Mouse (Mus musculus) stomach, postnatal 0 days (tissue): ENCODE results near the gene Wdr41. TPM values are rescaled to one million over a fixed set of nuclear protein-coding genes. Genes with fewer than 3 reads are reported as not detected.

Experiments used
- ATAC-seq: fragments of 200-750 bp; cut with Nextera tagmentation; 2 replicates; pipeline ENCODE4 v1.8.0; 2017; ENCODE audit not compliant: low FRiP score, low TSS enrichment
- DNase-seq: peaks from one replicate; pipeline ENCODE4 v3.0.0-alpha.2; 2016; ENCODE audit warnings: low spot score
- H3K27ac ChIP-seq: fragments of 300-500 bp; sonication (generic); replicated peaks from 2 replicates; pipeline ENCODE4 v1.5.1; 2014; ENCODE audit warnings: mild to moderate bottlenecking, control low read depth
- H3K27me3 ChIP-seq: fragments of 300-500 bp; sonication (generic); 2 replicates; pipeline ENCODE4 v1.6.1; 2014; ENCODE audit warnings: low read length; ENCODE audit not compliant: control insufficient read depth, insufficient read depth
- H3K36me3 ChIP-seq: fragments of 300-500 bp; sonication (generic); 2 replicates; pipeline ENCODE4 v1.6.1; 2014; ENCODE audit warnings: low read length, mixed read lengths; ENCODE audit not compliant: control insufficient read depth, insufficient read depth
- H3K4me1 ChIP-seq: fragments of 300-500 bp; sonication (generic); replicated peaks from 2 replicates; pipeline ENCODE4 v1.6.1; 2014; ENCODE audit warnings: antibody characterized with exemption; ENCODE audit not compliant: control insufficient read depth, insufficient read depth
- H3K4me2 ChIP-seq: fragments of 300-500 bp; sonication (generic); replicated peaks from 2 replicates; pipeline ENCODE4 v1.6.1; 2014; ENCODE audit warnings: low read depth, mild to moderate bottlenecking, control low read depth, moderate library complexity
- H3K4me3 ChIP-seq: fragments of 300-500 bp; sonication (generic); 2 replicates; pipeline ENCODE4 v1.5.1; 2014; ENCODE audit warnings: low read depth, low read length, control low read depth
- H3K9ac ChIP-seq: fragments of 300-500 bp; sonication (generic); 2 replicates; pipeline ENCODE4 v1.6.1; 2014; ENCODE audit warnings: mild to moderate bottlenecking, low read length, control low read depth, mixed read lengths
- H3K9me3 ChIP-seq: fragments of 300-500 bp; sonication (generic); 2 replicates; pipeline ENCODE4 v1.6.1; 2016; ENCODE audit warnings: low read length; ENCODE audit not compliant: control insufficient read depth
- CTCF ChIP-seq: IDR thresholded peaks from 2 replicates; pipeline ENCODE4 v1.5.1; 2016; ENCODE audit warnings: antibody characterized with exemption, low read depth, mild to moderate bottlenecking, moderate library complexity
- EP300 ChIP-seq: optimal IDR thresholded peaks from 2 replicates; pipeline ENCODE3; 2016; ENCODE audit warnings: antibody characterized with exemption
- WGBS: fragments of 180-500 bp; shearing (Covaris S2); extraction: QIAGEN DNeasy Blood & Tissue Kit; methylation state at CpG from one replicate; pipeline ENCODE4 v1.1.7; 2014; 5-methylcytosine and 5-hydroxymethylcytosine counted together
- polyA plus RNA-seq: library from polyadenylated mRNA; unstranded; fragments of >200 nt; fragmentation: Nextera tagmentation; extraction: Ambion mirVana; gene quantifications from 2 replicates; pipeline ENCODE4 v1.2.1, GENCODE M21; 2015

The Wdr41 gene
- polyA plus RNA-seq, 1 experiment from 2014 or later, result 17.0 TPM

DNA sequence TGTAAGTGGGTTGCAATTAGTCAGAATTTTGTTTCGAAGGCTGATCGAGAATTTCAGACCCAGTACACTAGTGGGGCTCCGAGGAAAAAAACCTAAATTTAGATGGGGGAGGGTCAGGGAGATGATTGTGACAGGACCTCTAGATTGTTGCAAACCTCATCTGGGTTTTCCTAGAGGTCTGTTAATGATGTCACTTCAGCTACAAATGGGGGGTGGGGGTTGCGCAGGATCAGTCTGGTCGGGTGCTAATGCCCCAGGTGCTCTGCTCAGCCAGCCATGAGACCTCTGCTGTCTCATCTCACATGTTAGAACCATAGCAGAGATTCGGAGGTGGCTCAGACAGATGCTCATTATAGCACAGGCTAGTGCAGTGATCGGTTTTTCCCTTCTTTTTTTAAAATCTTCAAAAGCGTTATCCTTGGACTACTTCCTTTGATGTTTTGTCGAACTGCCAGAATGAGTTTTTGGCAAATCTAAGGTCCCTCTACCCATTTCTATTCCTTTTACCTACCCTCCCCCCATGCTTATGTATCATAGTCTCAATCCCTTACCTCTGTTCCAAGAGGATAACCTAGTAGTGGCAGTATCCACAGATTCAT is 64.1 kb downstream of the Wdr41 start:
- TF ChIP-seq EP300 (no peak), CTCF (no peak)
- WGBS, result 79% methylated on average over 9 of the region's 9 CpGs
- H3K4me1 ChIP-seq, result no peaks in the 10 kb centered on the region
- no peaks in the 10 kb centered on the region for H3K27me3 ChIP-seq
- ATAC-seq, result no peak
- no peaks in the 10 kb centered on the region for H3K36me3 ChIP-seq
- no peak overlapping the region for H3K4me2 ChIP-seq
- no peak overlapping the region for H3K4me3 ChIP-seq
- no peak for DNase-seq
- H3K27ac ChIP-seq, result no peak overlapping the region
- no peak overlapping the region for H3K9ac ChIP-seq
- H3K9me3 ChIP-seq, result no peaks in the 10 kb centered on the region

DNA sequence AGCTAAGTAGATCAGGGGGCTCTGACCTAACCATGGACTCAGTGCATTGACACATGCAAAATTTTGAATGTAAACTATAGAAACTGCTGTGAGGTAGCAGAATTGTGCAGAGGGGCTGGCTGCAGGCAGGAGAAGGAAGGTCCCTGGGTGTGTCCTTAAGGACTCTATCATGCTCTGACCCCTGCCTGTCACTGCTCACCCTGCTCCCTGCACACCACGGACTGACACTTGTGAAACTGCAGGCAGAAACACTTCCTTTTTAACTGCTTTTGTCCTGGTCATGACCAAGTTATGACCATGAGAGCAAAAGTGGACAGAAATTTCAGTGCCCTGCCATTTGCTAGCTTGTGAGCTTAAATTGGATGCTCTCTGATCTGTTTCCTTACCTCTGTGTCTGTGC is 68.0 kb downstream of the Wdr41 start:
- H3K36me3 ChIP-seq, result no peaks in the 10 kb centered on the region
- ATAC-seq (no peak), DNase-seq (no peak)
- H3K9ac ChIP-seq, result no peak overlapping the region
- H3K27ac ChIP-seq, result no peak overlapping the region
- TF ChIP-seq EP300, result no peak
- no peak for TF ChIP-seq CTCF
- WGBS, result 37% methylated on average over 1 of the region's 1 CpGs
- H3K4me2 ChIP-seq, result no peak overlapping the region
- no peak overlapping the region for H3K4me3 ChIP-seq
- no peaks in the 10 kb centered on the region for H3K9me3 ChIP-seq
- H3K27me3 ChIP-seq, result no peaks in the 10 kb centered on the region
- H3K4me1 ChIP-seq, result no peaks in the 10 kb centered on the region

DNA sequence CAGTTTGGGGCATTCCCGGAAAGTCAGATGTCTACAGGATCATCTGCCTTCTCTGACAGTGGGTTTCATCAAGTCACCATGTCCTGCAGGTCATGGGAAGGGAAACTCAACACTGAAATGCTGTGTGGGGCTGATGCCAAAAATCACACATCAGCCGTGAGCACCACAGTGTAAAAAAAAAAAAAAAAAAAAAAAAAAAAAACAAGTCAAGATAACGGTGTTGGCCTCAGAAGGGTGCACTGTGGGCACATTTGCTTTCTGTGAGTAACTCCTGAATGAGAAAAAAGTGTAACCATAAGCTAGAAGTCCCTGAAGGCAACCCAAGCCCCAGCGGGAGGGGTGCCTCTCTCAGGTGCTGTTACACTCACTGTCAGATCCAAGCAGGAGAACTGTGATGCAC is 74.3 kb downstream of the Wdr41 start:
- WGBS, result 77% methylated on average over 4 of the region's 4 CpGs
- Histone ChIP-seq H3K27me3 (no peaks in the 10 kb centered on the region), H3K4me1 (no peaks in the 10 kb centered on the region), H3K4me3 (no peak overlapping the region), H3K9me3 (no peaks in the 10 kb centered on the region), H3K4me2 (no peak overlapping the region), H3K36me3 (no peaks in the 10 kb centered on the region), H3K9ac (no peak overlapping the region), H3K27ac (no peak overlapping the region)
- DNase-seq (no peak), ATAC-seq (no peak)
- no peak for TF ChIP-seq EP300
- TF ChIP-seq CTCF, result no peak

DNA sequence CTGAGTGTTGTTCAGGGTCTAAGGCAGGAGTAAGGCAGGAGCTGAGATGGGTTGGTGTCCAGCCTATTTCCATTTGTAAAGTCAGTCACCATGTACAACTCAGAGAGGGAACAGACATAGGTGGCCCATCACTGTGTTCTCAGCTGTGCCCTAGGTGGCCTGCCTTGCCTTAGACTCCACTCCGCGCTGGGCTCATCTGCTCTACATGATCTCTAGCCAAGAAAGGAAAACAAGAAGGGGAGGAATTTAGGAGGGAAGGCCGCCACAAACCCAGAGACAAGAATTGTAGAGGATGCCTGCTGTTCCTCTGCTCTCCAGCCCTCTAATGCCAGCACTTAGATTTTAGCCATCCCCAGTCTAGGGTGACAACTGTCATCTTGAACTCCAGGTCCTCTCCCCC is 76.3 kb downstream of the Wdr41 start:
- no peak for TF ChIP-seq EP300
- no peak for TF ChIP-seq CTCF
- no peak for DNase-seq
- 76% methylated on average over 3 of the region's 3 CpGs for WGBS

DNA sequence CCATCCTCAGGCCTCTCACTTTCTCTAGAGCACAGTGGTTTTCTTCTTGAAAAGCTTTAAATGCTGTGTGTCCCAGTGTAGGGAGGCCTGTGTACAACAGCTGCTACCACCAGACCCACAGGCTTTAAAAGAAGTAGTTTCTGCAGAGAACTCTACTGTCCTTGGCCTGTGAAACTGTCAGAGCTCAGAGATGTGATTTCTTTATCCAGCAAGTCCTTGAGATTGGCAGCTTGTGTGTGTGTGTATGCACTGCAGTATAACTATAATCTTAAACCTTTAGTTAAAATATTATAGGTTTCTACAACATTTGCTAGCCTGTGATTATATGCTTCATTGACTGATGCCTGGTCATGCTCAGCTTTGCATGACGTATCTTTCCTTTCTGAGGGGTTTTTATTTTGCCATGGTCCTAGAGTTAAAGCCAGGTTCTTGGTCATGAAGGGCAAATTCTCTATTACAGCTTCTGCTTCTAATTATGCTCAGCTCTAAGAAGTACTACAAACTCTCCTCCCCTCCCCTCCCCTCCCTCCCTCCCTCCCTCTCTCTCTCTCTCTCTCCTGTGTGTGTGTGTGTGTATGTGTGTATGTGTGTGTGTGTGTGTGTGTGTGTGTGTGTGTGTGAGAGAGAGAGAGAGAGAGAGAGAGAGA is 79.7 kb downstream of the Wdr41 start:
- H3K9me3 ChIP-seq, result no peaks in the 10 kb centered on the region
- H3K9ac ChIP-seq, result no peak overlapping the region
- WGBS, result 86% methylated on average over 1 of the region's 1 CpGs
- no peaks in the 10 kb centered on the region for H3K4me1 ChIP-seq
- ATAC-seq (no peak), DNase-seq (no peak)
- no peaks in the 10 kb centered on the region for H3K36me3 ChIP-seq
- no peak overlapping the region for H3K27ac ChIP-seq
- TF ChIP-seq CTCF, result no peak
- TF ChIP-seq EP300, result no peak
- no peaks in the 10 kb centered on the region for H3K27me3 ChIP-seq
- no peak overlapping the region for H3K4me2 ChIP-seq
- H3K4me3 ChIP-seq, result no peak overlapping the region

More for the DNA sequence above, 76.3 kb downstream of the Wdr41 start:
- no peak overlapping the region for H3K4me2 ChIP-seq
- H3K27ac ChIP-seq, result no peak overlapping the region
- H3K27me3 ChIP-seq, result no peaks in the 10 kb centered on the region
- H3K9me3 ChIP-seq, result no peaks in the 10 kb centered on the region
- H3K36me3 ChIP-seq, result no peaks in the 10 kb centered on the region
- H3K9ac ChIP-seq, result no peak overlapping the region
- H3K4me3 ChIP-seq, result no peak overlapping the region
- ATAC-seq, result no peak
- H3K4me1 ChIP-seq, result no peaks in the 10 kb centered on the region

DNA sequence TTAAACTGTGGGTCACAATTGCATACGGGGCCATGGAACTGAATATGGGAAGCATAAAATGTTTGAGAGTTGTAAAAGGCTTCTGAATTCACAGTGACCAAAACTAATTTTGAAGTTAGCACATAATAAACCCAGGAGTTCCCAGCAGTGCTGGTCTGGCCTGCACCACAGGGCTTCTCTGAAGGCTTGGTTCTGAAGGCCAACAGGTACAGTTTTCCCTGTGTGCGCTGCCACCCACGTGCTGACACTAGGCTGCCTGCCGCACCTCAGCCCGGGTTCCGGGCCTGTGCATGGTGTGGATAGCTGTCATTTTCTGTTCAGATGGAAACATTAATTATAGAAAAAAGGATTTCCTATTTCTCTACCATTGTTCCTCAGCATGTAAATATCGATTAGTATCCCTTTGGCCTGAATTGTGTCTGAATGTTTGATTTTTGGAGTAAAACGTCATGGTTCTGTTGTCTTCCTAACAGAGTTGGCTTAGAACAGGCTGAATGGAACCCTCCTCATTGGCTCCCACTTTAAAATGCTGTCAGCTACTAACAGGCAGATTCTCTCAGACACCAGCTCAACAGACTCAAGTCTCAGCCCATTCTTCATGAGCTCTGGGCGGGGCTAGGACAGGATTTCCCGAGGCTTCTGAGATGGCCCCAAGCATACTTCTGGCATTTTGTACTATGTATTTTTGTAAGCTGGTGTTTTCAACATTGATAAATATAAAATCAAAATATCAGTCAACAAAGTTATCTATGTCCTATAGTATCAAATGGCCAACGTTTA is 80.5 kb downstream of the Wdr41 start:
- Histone ChIP-seq H3K4me3 (no peak overlapping the region), H3K4me1 (no peaks in the 10 kb centered on the region), H3K9ac (no peak overlapping the region), H3K27me3 (no peaks in the 10 kb centered on the region), H3K4me2 (no peak overlapping the region), H3K27ac (no peak overlapping the region), H3K36me3 (no peaks in the 10 kb centered on the region), H3K9me3 (no peaks in the 10 kb centered on the region)
- no peak for TF ChIP-seq CTCF
- no peak for TF ChIP-seq EP300
- 80% methylated on average over 11 of the region's 11 CpGs for WGBS
- DNase-seq (no peak), ATAC-seq (no peak)
